Mouse (Mus musculus): ENCODE measurements around the gene Ube2e1. TPM values are rescaled to one million over a fixed set of nuclear protein-coding genes. Genes with fewer than 3 reads are reported as not detected.

Ube2e1 gene
- polyA plus RNA-seq, 1 experiment = 37.0 TPM

GRCm38 (mm10) chr14:18301591-18301990 lies 30.1 kb downstream of the Ube2e1 start:
- no peaks in the 10 kb centered on the region for H3K27me3 ChIP-seq (ENCODE audit: control insufficient read depth, insufficient read depth, insufficient read length)
- no peak overlapping the region for H3K4me3 ChIP-seq (ENCODE audit: insufficient read depth, poor library complexity, severe bottlenecking)
- TF ChIP-seq MAX (IDR thresholded peaks at IDR 0.05) (no peak), FOSL1 (IDR thresholded peaks at IDR 0.05; ENCODE audit: insufficient read depth, low read length, poor library complexity, severe bottlenecking) (no peak), USF1 (IDR thresholded peaks at IDR 0.05; ENCODE audit: low read depth) (no peak)
- H3K79me3 ChIP-seq (ENCODE audit: low read depth) = no peaks in the 10 kb centered on the region
- H3ac ChIP-seq (ENCODE audit: control insufficient read depth, insufficient read length, low read depth) = no peak overlapping the region
- peaks cover 19% of the 10 kb centered on the region for H3K79me2 ChIP-seq (ENCODE audit: control insufficient read depth, insufficient read depth)
- no peaks in the 10 kb centered on the region for H3K36me3 ChIP-seq (ENCODE audit: control insufficient read depth, insufficient read depth)

GRCm38 (mm10) chr14:18300676-18301075 lies 31.0 kb downstream of the Ube2e1 start:
- peaks cover 19% of the 10 kb centered on the region for H3K79me2 ChIP-seq (ENCODE audit: control insufficient read depth, insufficient read depth)
- H3ac ChIP-seq (ENCODE audit: control insufficient read depth, insufficient read length, low read depth) = no peak overlapping the region
- H3K79me3 ChIP-seq (ENCODE audit: low read depth) = no peaks in the 10 kb centered on the region
- TF ChIP-seq USF1 (IDR thresholded peaks at IDR 0.05; ENCODE audit: low read depth) = no peak
- TF ChIP-seq MYOG (IDR thresholded peaks at IDR 0.05; ENCODE audit: control insufficient read depth, extremely low read depth, insufficient read length) = no peak
- no peak for TF ChIP-seq FOSL1 (IDR thresholded peaks at IDR 0.05; ENCODE audit: insufficient read depth, low read length, poor library complexity, severe bottlenecking)
- TF ChIP-seq MAX (IDR thresholded peaks at IDR 0.05) = no peak
- TF ChIP-seq MYOD1 (IDR thresholded peaks at IDR 0.05; ENCODE audit: control insufficient read depth, insufficient read length, low read depth) = no peak
- TF ChIP-seq CEBPB (IDR thresholded peaks at IDR 0.05; ENCODE audit: low read depth) = no peak
- no peak for TF ChIP-seq CTCF (IDR thresholded peaks at IDR 0.05; ENCODE audit: control insufficient read depth, insufficient read depth, insufficient read length)
- H3K36me3 ChIP-seq (ENCODE audit: control insufficient read depth, insufficient read depth) = no peaks in the 10 kb centered on the region
- H3K27me3 ChIP-seq (ENCODE audit: control insufficient read depth, insufficient read depth, insufficient read length) = no peaks in the 10 kb centered on the region
- no peak overlapping the region for H3K4me3 ChIP-seq (ENCODE audit: insufficient read depth, poor library complexity, severe bottlenecking)

- Histone ChIP-seq H3K36me3 (ENCODE audit: control insufficient read depth, insufficient read depth) (no peaks in the 10 kb centered on the region), H3K79me3 (ENCODE audit: low read depth) (no peaks in the 10 kb centered on the region), H3ac (ENCODE audit: control insufficient read depth, insufficient read length, low read depth) (no peak overlapping the region), H3K4me3 (ENCODE audit: insufficient read depth, poor library complexity, severe bottlenecking) (no peak overlapping the region), H3K79me2 (ENCODE audit: control insufficient read depth, insufficient read depth) (peaks cover 23% of the 10 kb centered on the region), H3K27me3 (ENCODE audit: control insufficient read depth, insufficient read depth, insufficient read length) (no peaks in the 10 kb centered on the region)
- TF ChIP-seq CTCF (IDR thresholded peaks at IDR 0.05; ENCODE audit: control insufficient read depth, insufficient read depth, insufficient read length) (no peak), FOSL1 (IDR thresholded peaks at IDR 0.05; ENCODE audit: insufficient read depth, low read length, poor library complexity, severe bottlenecking) (no peak), MYOD1 (IDR thresholded peaks at IDR 0.05; ENCODE audit: control insufficient read depth, insufficient read length, low read depth) (no peak), MYOG (IDR thresholded peaks at IDR 0.05; ENCODE audit: control insufficient read depth, extremely low read depth, insufficient read length) (no peak), CEBPB (IDR thresholded peaks at IDR 0.05; ENCODE audit: low read depth) (no peak), MAX (IDR thresholded peaks at IDR 0.05) (no peak), USF1 (IDR thresholded peaks at IDR 0.05; ENCODE audit: low read depth) (no peak)
Measured at GRCm38 (mm10) chr14:18298874-18299273, 32.8 kb downstream of the Ube2e1 start.

- TF ChIP-seq USF1 (IDR thresholded peaks at IDR 0.05; ENCODE audit: low read depth) (no peak), CTCF (IDR thresholded peaks at IDR 0.05; ENCODE audit: control insufficient read depth, insufficient read depth, insufficient read length) (no peak), MAX (IDR thresholded peaks at IDR 0.05) (no peak), FOSL1 (IDR thresholded peaks at IDR 0.05; ENCODE audit: insufficient read depth, low read length, poor library complexity, severe bottlenecking) (no peak), MYOG (IDR thresholded peaks at IDR 0.05; ENCODE audit: control insufficient read depth, extremely low read depth, insufficient read length) (no peak), CEBPB (IDR thresholded peaks at IDR 0.05; ENCODE audit: low read depth) (no peak), MYOD1 (IDR thresholded peaks at IDR 0.05; ENCODE audit: control insufficient read depth, insufficient read length, low read depth) (no peak)
- peaks cover 34% of the 10 kb centered on the region for H3K79me2 ChIP-seq (ENCODE audit: control insufficient read depth, insufficient read depth)
- no peaks in the 10 kb centered on the region for H3K36me3 ChIP-seq (ENCODE audit: control insufficient read depth, insufficient read depth)
- H3K4me3 ChIP-seq (ENCODE audit: insufficient read depth, poor library complexity, severe bottlenecking) = no peak overlapping the region
- no peaks in the 10 kb centered on the region for H3K79me3 ChIP-seq (ENCODE audit: low read depth)
- H3K27me3 ChIP-seq (ENCODE audit: control insufficient read depth, insufficient read depth, insufficient read length) = no peaks in the 10 kb centered on the region
- H3ac ChIP-seq (ENCODE audit: control insufficient read depth, insufficient read length, low read depth) = no peak overlapping the region
Measured at GRCm38 (mm10) chr14:18297441-18297840, 34.2 kb downstream of the Ube2e1 start.

- H3K4me3 ChIP-seq (ENCODE audit: insufficient read depth, poor library complexity, severe bottlenecking) = no peak overlapping the region
- TF ChIP-seq MAX (IDR thresholded peaks at IDR 0.05) (no peak), CTCF (IDR thresholded peaks at IDR 0.05; ENCODE audit: control insufficient read depth, insufficient read depth, insufficient read length) (no peak)
Measured at GRCm38 (mm10) chr14:18292578-18292977, 39.1 kb downstream of the Ube2e1 start.

GRCm38 (mm10) chr14:18292111-18292510 lies 39.5 kb downstream of the Ube2e1 start:
- peaks cover 2% of the 10 kb centered on the region for H3K79me3 ChIP-seq (ENCODE audit: low read depth)
- peaks cover 37% of the 10 kb centered on the region for H3K79me2 ChIP-seq (ENCODE audit: control insufficient read depth, insufficient read depth)
- no peak overlapping the region for H3K4me3 ChIP-seq (ENCODE audit: insufficient read depth, poor library complexity, severe bottlenecking)
- H3K27me3 ChIP-seq (ENCODE audit: control insufficient read depth, insufficient read depth, insufficient read length) = no peaks in the 10 kb centered on the region
- H3K36me3 ChIP-seq (ENCODE audit: control insufficient read depth, insufficient read depth) = no peaks in the 10 kb centered on the region
- TF ChIP-seq USF1 (IDR thresholded peaks at IDR 0.05; ENCODE audit: low read depth) = no peak
- no peak for TF ChIP-seq CEBPB (IDR thresholded peaks at IDR 0.05; ENCODE audit: low read depth)
- TF ChIP-seq FOSL1 (IDR thresholded peaks at IDR 0.05; ENCODE audit: insufficient read depth, low read length, poor library complexity, severe bottlenecking) = no peak
- no peak for TF ChIP-seq MAX (IDR thresholded peaks at IDR 0.05)
- no peak for TF ChIP-seq MYOG (IDR thresholded peaks at IDR 0.05; ENCODE audit: control insufficient read depth, extremely low read depth, insufficient read length)
- no peak for TF ChIP-seq CTCF (IDR thresholded peaks at IDR 0.05; ENCODE audit: control insufficient read depth, insufficient read depth, insufficient read length)
- no peak for TF ChIP-seq MYOD1 (IDR thresholded peaks at IDR 0.05; ENCODE audit: control insufficient read depth, insufficient read length, low read depth)
- no peak overlapping the region for H3ac ChIP-seq (ENCODE audit: control insufficient read depth, insufficient read length, low read depth)

More at GRCm38 (mm10) chr14:18292578-18292977, 39.1 kb downstream of the Ube2e1 start:
- H3ac ChIP-seq (ENCODE audit: control insufficient read depth, insufficient read length, low read depth) = no peak overlapping the region
- H3K36me3 ChIP-seq (ENCODE audit: control insufficient read depth, insufficient read depth) = no peaks in the 10 kb centered on the region
- H3K79me3 ChIP-seq (ENCODE audit: low read depth) = peaks cover 1% of the 10 kb centered on the region
- peaks cover 42% of the 10 kb centered on the region for H3K79me2 ChIP-seq (ENCODE audit: control insufficient read depth, insufficient read depth)
- no peaks in the 10 kb centered on the region for H3K27me3 ChIP-seq (ENCODE audit: control insufficient read depth, insufficient read depth, insufficient read length)

Measured in C2C12 (cell line).